Mouse (Mus musculus) forebrain, embryonic 12.5 days (tissue): ENCODE data around the gene Sptbn2. TPM values are rescaled to one million over a fixed set of nuclear protein-coding genes. Genes with fewer than 3 reads are reported as not detected.

Experiments
- ATAC-seq: fragments of 200-750 bp; cut with Nextera tagmentation; 2 replicates; pipeline ENCODE4 v1.8.0; 2017; ENCODE audit warnings: moderate TSS enrichment; ENCODE audit not compliant: low FRiP score
- H3K27ac ChIP-seq: fragments of 300-500 bp; sonication (generic); 2 replicates; pipeline ENCODE4 v1.5.1; 2016; ENCODE audit warnings: mild to moderate bottlenecking
- H3K27me3 ChIP-seq: fragments of 300-500 bp; sonication (generic); 2 replicates; pipeline ENCODE4 v1.6.1; 2016; ENCODE audit warnings: mild to moderate bottlenecking
- H3K36me3 ChIP-seq: fragments of 300-500 bp; sonication (generic); replicated peaks from 2 replicates; pipeline ENCODE4 v1.6.1; 2016; ENCODE audit warnings: mild to moderate bottlenecking
- H3K4me1 ChIP-seq: fragments of 300-500 bp; sonication (generic); 2 replicates; pipeline ENCODE4 v1.6.1; 2016
- H3K4me2 ChIP-seq: fragments of 300-500 bp; sonication (generic); 2 replicates; pipeline ENCODE4 v1.6.1; 2016; ENCODE audit warnings: mild to moderate bottlenecking, moderate library complexity
- H3K4me3 ChIP-seq: fragments of 300-500 bp; sonication (generic); replicated peaks from 2 replicates; pipeline ENCODE4 v1.5.1; 2016; ENCODE audit warnings: mild to moderate bottlenecking
- H3K9ac ChIP-seq: fragments of 300-500 bp; sonication (generic); 2 replicates; pipeline ENCODE4 v1.6.1; 2016; ENCODE audit warnings: mild to moderate bottlenecking
- H3K9me3 ChIP-seq: fragments of 300-500 bp; sonication (generic); 2 replicates; pipeline ENCODE4 v1.6.1; 2016
- WGBS: fragments of 180-500 bp; shearing (Covaris S2); methylation state at CpG from one replicate; pipeline ENCODE4 v1.1.7; 2016; 5-methylcytosine and 5-hydroxymethylcytosine counted together
- polyA plus RNA-seq: library from polyadenylated mRNA; unstranded; fragments of >200 nt; fragmentation: Nextera tagmentation; extraction: Ambion mirVana; gene quantifications from 2 replicates; pipeline ENCODE4 v1.2.1, GENCODE M21; 2016

The Sptbn2 gene
- polyA plus RNA-seq, 1 experiment from 2014 or later, result 25.2 TPM

- no peaks in the 10 kb centered on the region for H3K9me3 ChIP-seq
- peak overlapping the region; percentile 88 for H3K4me2 ChIP-seq
- 1% methylated on average over 24 of the region's 65 CpGs for WGBS
- peak; percentile 91 for ATAC-seq
- peaks cover 30% of the 10 kb centered on the region for H3K4me1 ChIP-seq
- no peaks in the 10 kb centered on the region for H3K36me3 ChIP-seq
- H3K9ac ChIP-seq, result peak overlapping the region; percentile 93
- peaks cover 28% of the 10 kb centered on the region for H3K27me3 ChIP-seq
- peak overlapping the region; percentile 82 for H3K4me3 ChIP-seq
- peak overlapping the region; percentile 88 for H3K27ac ChIP-seq
Measured at GRCm38 (mm10) chr19:4711601-4712155, 711 bp downstream of the Sptbn2 start.

GRCm38 (mm10) chr19:4712156-4712780 lies 1.3 kb downstream of the Sptbn2 start:
- H3K27ac ChIP-seq, result peak overlapping the region; percentile 88
- H3K36me3 ChIP-seq, result no peaks in the 10 kb centered on the region
- H3K4me2 ChIP-seq, result peak overlapping the region; percentile 88
- WGBS, result under 1% methylated on average over 60 of the region's 60 CpGs
- H3K27me3 ChIP-seq, result peaks cover 28% of the 10 kb centered on the region
- H3K9ac ChIP-seq, result peak overlapping the region; percentile 93
- peaks cover 30% of the 10 kb centered on the region for H3K4me1 ChIP-seq
- H3K9me3 ChIP-seq, result no peaks in the 10 kb centered on the region
- H3K4me3 ChIP-seq, result peak overlapping the region; percentile 82
- ATAC-seq, result peak; percentile 59

GRCm38 (mm10) chr19:4712781-4713526 lies 2.0 kb downstream of the Sptbn2 start:
- 0 out of 2 replicates have a peak, but pooled peaks cover 2% of the 10 kb centered on the region for H3K36me3 ChIP-seq
- no peak for ATAC-seq
- H3K27me3 ChIP-seq, result peaks cover 28% of the 10 kb centered on the region
- peaks cover 30% of the 10 kb centered on the region for H3K4me1 ChIP-seq
- peak overlapping the region; percentile 88 for H3K4me2 ChIP-seq
- peak overlapping the region; percentile 88 for H3K27ac ChIP-seq
- WGBS, result 31% methylated on average over 13 of the region's 13 CpGs
- peak overlapping the region; percentile 82 for H3K4me3 ChIP-seq
- no peaks in the 10 kb centered on the region for H3K9me3 ChIP-seq
- peak overlapping the region; percentile 93 for H3K9ac ChIP-seq

GRCm38 (mm10) chr19:4713886-4714285 lies 2.9 kb downstream of the Sptbn2 start:
- WGBS, result 69% methylated on average over 3 of the region's 3 CpGs

GRCm38 (mm10) chr19:4716756-4717155 lies 5.8 kb downstream of the Sptbn2 start:
- 95% methylated on average over 14 of the region's 14 CpGs for WGBS
- ATAC-seq, result no peak
- Histone ChIP-seq H3K36me3 (peaks cover 7% of the 10 kb centered on the region; the same call in 1 of the 2 replicates), H3K9me3 (no peaks in the 10 kb centered on the region), H3K4me1 (peaks cover 49% of the 10 kb centered on the region), H3K27ac (no peak overlapping the region), H3K4me2 (no peak overlapping the region), H3K9ac (no peak overlapping the region), H3K4me3 (no peak overlapping the region), H3K27me3 (peaks cover 18% of the 10 kb centered on the region)

More at GRCm38 (mm10) chr19:4713886-4714285, 2.9 kb downstream of the Sptbn2 start:
- no peak for ATAC-seq
- peaks cover 30% of the 10 kb centered on the region for H3K27me3 ChIP-seq
- H3K9me3 ChIP-seq, result no peaks in the 10 kb centered on the region
- peak overlapping the region; percentile 82; the same call in 1 of the 2 replicates for H3K4me3 ChIP-seq
- no peak overlapping the region for H3K27ac ChIP-seq
- 0 out of 2 replicates have a peak, but pooled peaks cover 2% of the 10 kb centered on the region for H3K36me3 ChIP-seq
- peak overlapping the region; percentile 88 for H3K4me2 ChIP-seq
- H3K9ac ChIP-seq, result peak overlapping the region; percentile 93; the same call in 1 of the 2 replicates
- H3K4me1 ChIP-seq, result peaks cover 35% of the 10 kb centered on the region

- H3K27me3 ChIP-seq, result peaks cover 18% of the 10 kb centered on the region
- H3K36me3 ChIP-seq, result peaks cover 7% of the 10 kb centered on the region; the same call in 1 of the 2 replicates
- H3K9me3 ChIP-seq, result no peaks in the 10 kb centered on the region
- no peak overlapping the region for H3K4me2 ChIP-seq
- no peak overlapping the region for H3K4me3 ChIP-seq
- peaks cover 49% of the 10 kb centered on the region for H3K4me1 ChIP-seq
- 98% methylated on average over 2 of the region's 2 CpGs for WGBS
- no peak overlapping the region for H3K27ac ChIP-seq
- H3K9ac ChIP-seq, result no peak overlapping the region
- ATAC-seq, result no peak
Measured at GRCm38 (mm10) chr19:4717281-4717680, 6.3 kb downstream of the Sptbn2 start.

- no peak overlapping the region for H3K9ac ChIP-seq
- 36% methylated on average over 10 of the region's 12 CpGs for WGBS
- H3K27me3 ChIP-seq, result peaks cover 6% of the 10 kb centered on the region; the same call in 1 of the 2 replicates
Measured at GRCm38 (mm10) chr19:4718716-4719115, 7.7 kb downstream of the Sptbn2 start.

GRCm38 (mm10) chr19:4719351-4719764 lies 8.4 kb downstream of the Sptbn2 start:
- Histone ChIP-seq H3K27me3 (peaks cover 2% of the 10 kb centered on the region; the same call in 1 of the 2 replicates), H3K4me3 (no peak overlapping the region), H3K4me1 (peaks cover 30% of the 10 kb centered on the region), H3K27ac (no peak overlapping the region), H3K4me2 (no peak overlapping the region), H3K9me3 (no peaks in the 10 kb centered on the region), H3K9ac (no peak overlapping the region), H3K36me3 (peaks cover 13% of the 10 kb centered on the region; the same call in 1 of the 2 replicates)
- ATAC-seq, result no peak
- WGBS, result 16% methylated on average over 5 of the region's 5 CpGs

More at GRCm38 (mm10) chr19:4718716-4719115, 7.7 kb downstream of the Sptbn2 start:
- H3K4me2 ChIP-seq, result no peak overlapping the region
- H3K4me3 ChIP-seq, result no peak overlapping the region
- peaks cover 36% of the 10 kb centered on the region for H3K4me1 ChIP-seq
- ATAC-seq, result no peak
- 0 out of 2 replicates have a peak overlapping the region, but pooled peaks have one; percentile 19 for H3K27ac ChIP-seq
- H3K9me3 ChIP-seq, result no peaks in the 10 kb centered on the region
- peaks cover 7% of the 10 kb centered on the region; the same call in 1 of the 2 replicates for H3K36me3 ChIP-seq

GRCm38 (mm10) chr19:4720112-4720511 lies 9.1 kb downstream of the Sptbn2 start:
- Histone ChIP-seq H3K27me3 (peaks cover 2% of the 10 kb centered on the region; the same call in 1 of the 2 replicates), H3K4me1 (peaks cover 23% of the 10 kb centered on the region), H3K4me3 (no peak overlapping the region), H3K27ac (no peak overlapping the region), H3K9me3 (no peaks in the 10 kb centered on the region), H3K4me2 (no peak overlapping the region), H3K36me3 (peaks cover 19% of the 10 kb centered on the region; the same call in 1 of the 2 replicates), H3K9ac (no peak overlapping the region)
- ATAC-seq, result no peak
- WGBS, result 86% methylated on average over 15 of the region's 15 CpGs

- Histone ChIP-seq H3K9me3 (no peaks in the 10 kb centered on the region), H3K36me3 (peaks cover 25% of the 10 kb centered on the region), H3K27me3 (peaks cover 2% of the 10 kb centered on the region; the same call in 1 of the 2 replicates), H3K4me1 (peaks cover 23% of the 10 kb centered on the region), H3K4me2 (peak overlapping the region; percentile 3; the same call in 1 of the 2 replicates), H3K4me3 (no peak overlapping the region), H3K9ac (no peak overlapping the region), H3K27ac (no peak overlapping the region)
- no peak for ATAC-seq
- 18% methylated on average over 11 of the region's 11 CpGs for WGBS
Measured at GRCm38 (mm10) chr19:4720671-4721244, 9.8 kb downstream of the Sptbn2 start.

GRCm38 (mm10) chr19:4729186-4729585 lies 18.2 kb downstream of the Sptbn2 start:
- H3K4me3 ChIP-seq, result no peak overlapping the region
- H3K4me2 ChIP-seq, result no peak overlapping the region
- ATAC-seq, result no peak
- no peak overlapping the region for H3K27ac ChIP-seq
- H3K27me3 ChIP-seq, result no peaks in the 10 kb centered on the region
- H3K36me3 ChIP-seq, result peaks cover 90% of the 10 kb centered on the region
- no peak overlapping the region for H3K9ac ChIP-seq
- WGBS, result 90% methylated on average over 9 of the region's 9 CpGs
- H3K9me3 ChIP-seq, result no peaks in the 10 kb centered on the region
- H3K4me1 ChIP-seq, result no peaks in the 10 kb centered on the region

- H3K9me3 ChIP-seq, result no peaks in the 10 kb centered on the region
- H3K4me3 ChIP-seq, result no peak overlapping the region
- WGBS, result 95% methylated on average over 3 of the region's 3 CpGs
- no peak overlapping the region for H3K27ac ChIP-seq
- H3K9ac ChIP-seq, result no peak overlapping the region
- no peaks in the 10 kb centered on the region for H3K27me3 ChIP-seq
- no peak for ATAC-seq
- no peaks in the 10 kb centered on the region for H3K4me1 ChIP-seq
- H3K36me3 ChIP-seq, result peaks cover 83% of the 10 kb centered on the region
- no peak overlapping the region for H3K4me2 ChIP-seq
Measured at GRCm38 (mm10) chr19:4733052-4733451, 22.1 kb downstream of the Sptbn2 start.
